Mouse (Mus musculus) adrenal gland, adult 2 months (tissue): ENCODE results near the gene Bmpr1b. TPM values are rescaled to one million over a fixed set of nuclear protein-coding genes. Genes with fewer than 3 reads are reported as not detected.
A peak's percentile ranks its signal among the peaks of the same experiment; 100 is the strongest.
"Not testable (repeated sequence)": the region's sequence is repeated elsewhere in the genome, so short reads cannot be mapped to it uniquely, and the experiment has no call there.

Experiments
- DNase-seq: peaks from one replicate; pipeline ENCODE4 v3.0.0; 2021
- long read RNA-seq: library from polyadenylated mRNA; stranded (forward); transcript quantifications from one replicate; pipeline ENCODE4 v2.0.0, GENCODE M21; 2021
- polyA plus RNA-seq: library from polyadenylated mRNA; depleted of rRNA; stranded (reverse); fragments of >200 nt; gene quantifications from 2 replicates; pipeline ENCODE4 v1.2.3, GENCODE M21; 2012; rRNA removed
- total RNA-seq, 2 experiments: library from RNA; stranded (reverse); gene quantifications; 2 replicates each; pipeline ENCODE4 v1.2.3; 2021

The Bmpr1b gene
- under 1 TPM; 0.48 to 0.81 TPM for total RNA-seq
- polyA plus RNA-seq = 0.06 TPM in 1 of 2 replicates, not detected in the other
- long read RNA-seq = 0 reads

GRCm38 (mm10) chr3:142168863-142169521 is at the start of gene Bmpr1b:
Gene Bmpr1b (minus strand): TSS chr3:142169425.
- peak; percentile 72 for DNase-seq

- no peak for DNase-seq
Measured at GRCm38 (mm10) chr3:142212821-142213220, 43.6 kb upstream of the Bmpr1b start.

GRCm38 (mm10) chr3:142212186-142212585 is 43.0 kb upstream of the Bmpr1b start:
- no peak for DNase-seq

GRCm38 (mm10) chr3:142209981-142210380 is 40.8 kb upstream of the Bmpr1b start:
- DNase-seq = no peak

- no peak for DNase-seq
Measured at GRCm38 (mm10) chr3:142209057-142209456, 39.8 kb upstream of the Bmpr1b start.

- DNase-seq = no peak
Measured at GRCm38 (mm10) chr3:142207488-142207887, 38.3 kb upstream of the Bmpr1b start.

GRCm38 (mm10) chr3:142206316-142206715 is 37.1 kb upstream of the Bmpr1b start:
- no peak for DNase-seq

GRCm38 (mm10) chr3:142196142-142196541 is 26.9 kb upstream of the Bmpr1b start:
- no peak for DNase-seq

- DNase-seq = not testable (repeated sequence)
Measured at GRCm38 (mm10) chr3:142191627-142192026, 22.4 kb upstream of the Bmpr1b start.

- DNase-seq = no peak
Measured at GRCm38 (mm10) chr3:142186551-142186950, 17.3 kb upstream of the Bmpr1b start.

GRCm38 (mm10) chr3:142173996-142174395 is 4.8 kb upstream of the Bmpr1b start:
- no peak for DNase-seq

- DNase-seq = no peak
Measured at GRCm38 (mm10) chr3:142168251-142168862, 868 bp downstream of the Bmpr1b start.

- DNase-seq = no peak
Measured at GRCm38 (mm10) chr3:142164981-142165380, 4.2 kb downstream of the Bmpr1b start.

- DNase-seq = no peak
Measured at GRCm38 (mm10) chr3:142163896-142164295, 5.3 kb downstream of the Bmpr1b start.

GRCm38 (mm10) chr3:142161405-142161804 is 7.8 kb downstream of the Bmpr1b start:
- DNase-seq = no peak

- no peak for DNase-seq
Measured at GRCm38 (mm10) chr3:142151980-142152379, 17.2 kb downstream of the Bmpr1b start.

GRCm38 (mm10) chr3:142138796-142139195 is 30.4 kb downstream of the Bmpr1b start:
- no peak for DNase-seq

- DNase-seq = no peak
Measured at GRCm38 (mm10) chr3:142126379-142126778, 42.8 kb downstream of the Bmpr1b start.

- DNase-seq = no peak
Measured at GRCm38 (mm10) chr3:142125556-142125955, 43.7 kb downstream of the Bmpr1b start.

GRCm38 (mm10) chr3:142124255-142124654 is 45.0 kb downstream of the Bmpr1b start:
- DNase-seq = no peak

- no peak for DNase-seq
Measured at GRCm38 (mm10) chr3:142122376-142122775, 46.8 kb downstream of the Bmpr1b start.

GRCm38 (mm10) chr3:142120795-142121194 is 48.4 kb downstream of the Bmpr1b start:
- DNase-seq = no peak

GRCm38 (mm10) chr3:142114762-142115316 is 54.4 kb downstream of the Bmpr1b start:
- DNase-seq = no peak
